Mouse (Mus musculus) myocyte (in vitro differentiated cells): ENCODE results near the gene Atrnl1. TPM values are rescaled to one million over a fixed set of nuclear protein-coding genes. Genes with fewer than 3 reads are reported as not detected.

Experiments
- H3K27me3 ChIP-seq: one replicate; pipeline ENCODE4 v1.6.1; 2011; ENCODE audit not compliant: control insufficient read depth, insufficient read depth, insufficient read length
- H3K36me3 ChIP-seq: one replicate; pipeline ENCODE4 v1.6.1; 2011; ENCODE audit not compliant: control insufficient read depth, insufficient read depth
- H3K4me2 ChIP-seq: one replicate; pipeline ENCODE4 v1.6.1; 2011; ENCODE audit warnings: low read depth, control low read depth
- H3K4me3 ChIP-seq: one replicate; pipeline ENCODE4 v1.5.1; 2011; ENCODE audit warnings: mild to moderate bottlenecking, control low read depth, moderate library complexity
- H3K79me2 ChIP-seq: one replicate; pipeline ENCODE4 v1.6.1; 2011; ENCODE audit not compliant: control insufficient read depth, insufficient read depth
- H3ac ChIP-seq: one replicate; pipeline ENCODE4 v1.6.1; 2011; ENCODE audit not compliant: control insufficient read depth, insufficient read length
- CEBPB ChIP-seq: IDR thresholded peaks from 2 replicates; pipeline ENCODE4 v1.6.1; 2011; ENCODE audit warnings: mild to moderate bottlenecking, moderate library complexity; ENCODE audit not compliant: poor library complexity, insufficient read depth, severe bottlenecking
- E2F4 ChIP-seq: IDR thresholded peaks from one replicate; pipeline ENCODE4 v1.6.1; 2011; ENCODE audit warnings: mild to moderate bottlenecking, control low read depth, moderate library complexity; ENCODE audit not compliant: insufficient read depth
- MAX ChIP-seq: IDR thresholded peaks from one replicate; pipeline ENCODE4 v1.6.1; 2011; ENCODE audit warnings: low read depth, mild to moderate bottlenecking, control low read depth
- MYOD1 ChIP-seq, 3 experiments: IDR thresholded peaks; one replicate each; pipeline ENCODE4 v1.6.1; 2011; ENCODE audit warnings: control low read depth in 2 of 3, low read depth in 2 of 3, mild to moderate bottlenecking in 2 of 3, moderate library complexity in 1 of 3; ENCODE audit not compliant: insufficient read length in 2 of 3, control insufficient read depth in 1 of 3
- MYOG ChIP-seq, 3 experiments: IDR thresholded peaks; one replicate each; pipeline ENCODE4 v1.6.1; 2011; ENCODE audit warnings: control low read depth in 2 of 3, low read depth in 2 of 3, mild to moderate bottlenecking in 2 of 3; ENCODE audit not compliant: insufficient read length in 2 of 3, control insufficient read depth in 1 of 3, insufficient read depth in 1 of 3
- POLR2A ChIP-seq: IDR thresholded peaks from one replicate; pipeline ENCODE4 v1.6.1; 2011; ENCODE audit warnings: low read depth, mild to moderate bottlenecking, control low read depth, moderate library complexity; ENCODE audit not compliant: insufficient read length
- POLR2AphosphoS2 ChIP-seq: IDR thresholded peaks from one replicate; pipeline ENCODE4 v1.6.1; 2011; ENCODE audit warnings: low read depth, control low read depth; ENCODE audit not compliant: insufficient read length
- REST ChIP-seq: IDR thresholded peaks from one replicate; pipeline ENCODE4 v1.6.1; 2011; ENCODE audit warnings: mild to moderate bottlenecking, control low read depth, moderate library complexity; ENCODE audit not compliant: insufficient read depth, insufficient read length
- SRF ChIP-seq: IDR thresholded peaks from one replicate; pipeline ENCODE4 v1.6.1; 2011; ENCODE audit warnings: low read depth; ENCODE audit not compliant: control insufficient read depth, insufficient read length
- TCF12 ChIP-seq: IDR thresholded peaks from one replicate; pipeline ENCODE4 v1.6.1; 2011; ENCODE audit warnings: mild to moderate bottlenecking, control low read depth; ENCODE audit not compliant: poor library complexity, insufficient read depth, severe bottlenecking
- TCF3 ChIP-seq: IDR thresholded peaks from one replicate; pipeline ENCODE4 v1.6.1; 2011; ENCODE audit warnings: low read depth, control low read depth; ENCODE audit not compliant: insufficient read length
- USF1 ChIP-seq: IDR thresholded peaks from one replicate; pipeline ENCODE4 v1.6.1; 2011; ENCODE audit warnings: low read depth, mild to moderate bottlenecking, control low read depth, moderate library complexity
- polyA plus RNA-seq: library from polyadenylated mRNA; unstranded; fragments of >200 nt; fragmentation: generic; extraction: Trizol; gene quantifications from one replicate; pipeline ENCODE4 v1.2.1, GENCODE M21; 2012; ENCODE audit warnings: missing spikeins

Atrnl1 gene
- polyA plus RNA-seq, 1 experiment = 5.4 TPM

GRCm38 (mm10) chr19:57573470-57573869 lies 37.4 kb upstream of the Atrnl1 start:
- peak in 1 of 3 experiments; percentile 11 for TF ChIP-seq MYOD1 (IDR thresholded peaks at IDR 0.05; ENCODE audit: control insufficient read depth in 1 of 3, insufficient read length in 2 of 3, low read depth in 2 of 3)
- TF ChIP-seq SRF = no peak
- H3K27me3 ChIP-seq = no peaks in the 10 kb centered on the region
- H3K4me2 ChIP-seq = no peak overlapping the region

DNA sequence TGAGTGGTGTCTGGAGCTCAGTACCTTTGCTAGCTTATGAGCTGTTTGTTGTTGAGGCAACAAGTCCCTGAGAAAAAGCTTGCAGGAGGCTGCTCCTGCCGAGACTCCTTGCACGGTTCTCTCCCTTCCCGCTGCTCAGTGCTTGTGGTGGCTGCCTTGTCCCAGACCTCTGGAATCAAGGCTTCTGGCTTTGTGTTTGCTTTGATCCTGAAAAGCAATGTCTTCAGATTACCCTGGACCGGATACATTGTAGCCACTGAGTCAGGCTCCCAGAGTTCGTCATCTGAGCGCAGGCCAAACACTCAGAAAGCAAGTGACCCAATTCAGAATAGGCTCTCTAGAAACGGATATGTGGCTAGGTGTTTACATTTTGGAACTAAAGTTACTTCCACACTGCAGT lies 35.8 kb upstream of the Atrnl1 start:
- no peak overlapping the region for H3K4me2 ChIP-seq
- no peaks in the 10 kb centered on the region for H3K27me3 ChIP-seq
- TF ChIP-seq USF1 (no peak), CEBPB (no peak), POLR2A (no peak), MYOD1 (IDR thresholded peaks at IDR 0.05; ENCODE audit: control insufficient read depth in 1 of 3, insufficient read length in 2 of 3, low read depth in 2 of 3) (no peak), MYOG (IDR thresholded peaks at IDR 0.05; ENCODE audit: control insufficient read depth in 1 of 3, insufficient read depth in 1 of 3, insufficient read length in 2 of 3, low read depth in 2 of 3) (no peak), TCF3 (no peak), E2F4 (no peak), POLR2AphosphoS2 (no peak), SRF (no peak), MAX (no peak), TCF12 (no peak)
- no peak overlapping the region for H3K4me3 ChIP-seq
- no peak overlapping the region for H3ac ChIP-seq
- no peaks in the 10 kb centered on the region for H3K79me2 ChIP-seq
- H3K36me3 ChIP-seq = no peaks in the 10 kb centered on the region

More at GRCm38 (mm10) chr19:57573470-57573869, 37.4 kb upstream of the Atrnl1 start:
- H3K79me2 ChIP-seq = no peaks in the 10 kb centered on the region
- no peak overlapping the region for H3ac ChIP-seq
- H3K36me3 ChIP-seq = no peaks in the 10 kb centered on the region
- no peak overlapping the region for H3K4me3 ChIP-seq

- no peak for TF ChIP-seq USF1
- no peak for TF ChIP-seq POLR2A
- no peak for TF ChIP-seq POLR2AphosphoS2
- no peak for TF ChIP-seq REST
- no peak for TF ChIP-seq TCF12
- TF ChIP-seq MYOG (IDR thresholded peaks at IDR 0.05; ENCODE audit: control insufficient read depth in 1 of 3, insufficient read depth in 1 of 3, insufficient read length in 2 of 3, low read depth in 2 of 3) = no peak
- no peak for TF ChIP-seq E2F4
- no peak for TF ChIP-seq MAX
- H3K79me2 ChIP-seq = no peaks in the 10 kb centered on the region
- no peak overlapping the region for H3K4me2 ChIP-seq
- no peaks in the 10 kb centered on the region for H3K27me3 ChIP-seq
- no peak overlapping the region for H3K4me3 ChIP-seq
- H3ac ChIP-seq = no peak overlapping the region
- H3K36me3 ChIP-seq = no peaks in the 10 kb centered on the region
Observed at GRCm38 (mm10) chr19:57576836-57577235, 34.0 kb upstream of the Atrnl1 start.

- no peaks in the 10 kb centered on the region for H3K79me2 ChIP-seq
- H3K4me2 ChIP-seq = no peak overlapping the region
- TF ChIP-seq POLR2A = no peak
- no peak for TF ChIP-seq MAX
- TF ChIP-seq E2F4 = no peak
- no peak for TF ChIP-seq MYOD1 (IDR thresholded peaks at IDR 0.05; ENCODE audit: control insufficient read depth in 1 of 3, insufficient read length in 2 of 3, low read depth in 2 of 3)
- no peak for TF ChIP-seq POLR2AphosphoS2
- TF ChIP-seq SRF = no peak
- TF ChIP-seq CEBPB = no peak
- no peak for TF ChIP-seq REST
- no peak for TF ChIP-seq TCF3
- no peak for TF ChIP-seq TCF12
- TF ChIP-seq USF1 = no peak
- TF ChIP-seq MYOG (IDR thresholded peaks at IDR 0.05; ENCODE audit: control insufficient read depth in 1 of 3, insufficient read depth in 1 of 3, insufficient read length in 2 of 3, low read depth in 2 of 3) = no peak
- no peaks in the 10 kb centered on the region for H3K27me3 ChIP-seq
- no peak overlapping the region for H3K4me3 ChIP-seq
- no peaks in the 10 kb centered on the region for H3K36me3 ChIP-seq
- H3ac ChIP-seq = no peak overlapping the region
Observed at GRCm38 (mm10) chr19:57577256-57577655, 33.6 kb upstream of the Atrnl1 start.

- Histone ChIP-seq H3K27me3 (no peaks in the 10 kb centered on the region), H3ac (no peak overlapping the region), H3K36me3 (no peaks in the 10 kb centered on the region), H3K4me2 (peak overlapping the region; percentile 49), H3K4me3 (no peak overlapping the region), H3K79me2 (no peaks in the 10 kb centered on the region)
- TF ChIP-seq E2F4 (no peak), MYOG (IDR thresholded peaks at IDR 0.05; ENCODE audit: control insufficient read depth in 1 of 3, insufficient read depth in 1 of 3, insufficient read length in 2 of 3, low read depth in 2 of 3) (no peak), POLR2AphosphoS2 (no peak), CEBPB (no peak), USF1 (no peak), POLR2A (no peak), MYOD1 (IDR thresholded peaks at IDR 0.05; ENCODE audit: control insufficient read depth in 1 of 3, insufficient read length in 2 of 3, low read depth in 2 of 3) (no peak), TCF3 (no peak), SRF (no peak), TCF12 (no peak), MAX (no peak), REST (no peak)
Observed at GRCm38 (mm10) chr19:57580962-57581361, 29.9 kb upstream of the Atrnl1 start.
